Mouse (Mus musculus) heart, embryonic 14.5 days (tissue): ENCODE measurements at regions not wholly inside any gene's neighbourhood (a gene's known extent, or its start where the extent isn't known, plus 50 kb on each side); places are given as distances from the start of the nearest gene placed in this dataset.

Source experiments
- ATAC-seq: fragments of 200-750 bp; cut with Nextera tagmentation; 2 replicates; pipeline ENCODE4 v1.8.0; 2017; ENCODE audit warnings: low read depth, moderate TSS enrichment; ENCODE audit not compliant: insufficient number of reproducible peaks, insufficient read depth, low FRiP score
- H3K27ac ChIP-seq, 2 experiments: fragments of 200-500 bp in 1 of 2; fragments of 300-500 bp in 1 of 2; sonication (generic) in 1 of 2; replicated peaks in 1 of 2; 2 replicates each; pipeline ENCODE4 v1.5.1; 2012 to 2014; ENCODE audit warnings: low read depth in 2 of 2, low read length in 2 of 2, control low read depth in 1 of 2, mild to moderate bottlenecking in 1 of 2, mixed read lengths in 1 of 2; ENCODE audit not compliant: control insufficient read depth in 1 of 2, insufficient read depth in 1 of 2
- H3K27me3 ChIP-seq: fragments of 300-500 bp; sonication (generic); 2 replicates; pipeline ENCODE4 v1.6.1; 2014; ENCODE audit warnings: mild to moderate bottlenecking, low read length, control low read depth; ENCODE audit not compliant: control insufficient read depth, insufficient read depth
- H3K36me3 ChIP-seq: fragments of 300-500 bp; sonication (generic); 2 replicates; pipeline ENCODE4 v1.6.1; 2014; ENCODE audit warnings: mild to moderate bottlenecking, control low read depth, low read length, mixed read lengths; ENCODE audit not compliant: control insufficient read depth, insufficient read depth
- H3K4me1 ChIP-seq, 2 experiments: fragments of 200-500 bp in 1 of 2; fragments of 300-500 bp in 1 of 2; sonication (generic) in 1 of 2; 2 replicates each; pipeline ENCODE4 v1.6.1; 2012 to 2014; ENCODE audit warnings: low read length in 2 of 2, control low read depth in 1 of 2, mixed read lengths in 1 of 2; ENCODE audit not compliant: control insufficient read depth in 2 of 2, insufficient read depth in 2 of 2
- H3K4me2 ChIP-seq: fragments of 300-500 bp; sonication (generic); 2 replicates; pipeline ENCODE4 v1.6.1; 2014; ENCODE audit warnings: mild to moderate bottlenecking, low read length
- H3K4me3 ChIP-seq, 2 experiments: fragments of 200-500 bp in 1 of 2; fragments of 300-500 bp in 1 of 2; sonication (generic) in 1 of 2; 2 replicates each; pipeline ENCODE4 v1.5.1; 2012 to 2014; ENCODE audit warnings: low read length in 2 of 2, mild to moderate bottlenecking in 2 of 2, control low read depth in 1 of 2, low read depth in 1 of 2, moderate library complexity in 1 of 2; ENCODE audit not compliant: control insufficient read depth in 1 of 2, insufficient read depth in 1 of 2
- H3K9ac ChIP-seq: fragments of 300-500 bp; sonication (generic); 2 replicates; pipeline ENCODE4 v1.6.1; 2014; ENCODE audit warnings: mild to moderate bottlenecking, low read length
- H3K9me3 ChIP-seq: fragments of 300-500 bp; sonication (generic); 2 replicates; pipeline ENCODE4 v1.6.1; 2016; ENCODE audit warnings: low read length, control low read depth; ENCODE audit not compliant: control insufficient read depth
- WGBS: fragments of 180-500 bp; shearing (Covaris S2); extraction: QIAGEN DNeasy Blood & Tissue Kit; methylation state at CpG from one replicate; pipeline ENCODE4 v1.1.7; 2014; 5-methylcytosine and 5-hydroxymethylcytosine counted together

- peaks cover 6% of the 10 kb centered on the region; the same call in 1 of the 2 replicates for H3K27me3 ChIP-seq
- no peak for ATAC-seq
- WGBS = 95% methylated on average over 7 of the region's 7 CpGs
- no peaks in the 10 kb centered on the region for H3K9me3 ChIP-seq
- no peak overlapping the region for H3K27ac ChIP-seq
- H3K9ac ChIP-seq = no peak overlapping the region
- no peak overlapping the region for H3K4me3 ChIP-seq
- H3K4me2 ChIP-seq = no peak overlapping the region
- H3K36me3 ChIP-seq = no peaks in the 10 kb centered on the region
- H3K4me1 ChIP-seq = no peaks in the 10 kb centered on the region; a peak in 1 of 4 replicates
Observed at GRCm38 (mm10) chr4:131427871-131428270, 410.2 kb downstream of the Ptpru start.

GRCm38 (mm10) chr4:131429356-131429755 is 408.7 kb downstream of the Ptpru start:
- Histone ChIP-seq H3K27ac (no peak overlapping the region), H3K9ac (no peak overlapping the region), H3K4me3 (no peak overlapping the region), H3K4me2 (no peak overlapping the region), H3K9me3 (no peaks in the 10 kb centered on the region), H3K27me3 (peaks cover 5% of the 10 kb centered on the region; the same call in 1 of the 2 replicates), H3K36me3 (no peaks in the 10 kb centered on the region), H3K4me1 (no peaks in the 10 kb centered on the region; a peak in 1 of 4 replicates)
- 73% methylated on average over 11 of the region's 11 CpGs for WGBS
- no peak for ATAC-seq

DNA sequence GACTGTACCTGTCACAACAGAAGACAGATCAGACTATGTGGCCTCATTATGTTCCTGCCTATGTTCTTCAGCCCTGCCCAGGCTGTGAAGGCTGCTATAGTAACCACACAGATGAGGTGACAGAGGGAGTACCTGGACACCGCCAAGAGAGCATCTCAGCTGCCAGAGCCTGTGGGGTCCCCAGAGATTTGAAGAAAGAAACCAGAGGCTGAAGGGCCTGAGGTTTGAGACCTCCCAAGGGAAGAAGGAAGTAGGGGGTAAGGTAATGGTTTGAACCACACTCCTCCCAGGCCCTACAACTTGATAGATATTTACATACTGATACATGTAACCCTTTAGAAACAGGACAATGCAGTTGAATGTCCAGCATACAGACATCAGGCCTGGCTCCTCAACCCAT is 407.7 kb downstream of the Ptpru start:
- Histone ChIP-seq H3K36me3 (no peaks in the 10 kb centered on the region), H3K4me3 (no peak overlapping the region), H3K9ac (no peak overlapping the region), H3K9me3 (no peaks in the 10 kb centered on the region), H3K4me1 (no peaks in the 10 kb centered on the region; a peak in 1 of 4 replicates), H3K27me3 (peaks cover 3% of the 10 kb centered on the region; the same call in 1 of the 2 replicates), H3K4me2 (no peak overlapping the region), H3K27ac (no peak overlapping the region)
- 73% methylated on average over 1 of the region's 1 CpGs for WGBS
- ATAC-seq = no peak

DNA sequence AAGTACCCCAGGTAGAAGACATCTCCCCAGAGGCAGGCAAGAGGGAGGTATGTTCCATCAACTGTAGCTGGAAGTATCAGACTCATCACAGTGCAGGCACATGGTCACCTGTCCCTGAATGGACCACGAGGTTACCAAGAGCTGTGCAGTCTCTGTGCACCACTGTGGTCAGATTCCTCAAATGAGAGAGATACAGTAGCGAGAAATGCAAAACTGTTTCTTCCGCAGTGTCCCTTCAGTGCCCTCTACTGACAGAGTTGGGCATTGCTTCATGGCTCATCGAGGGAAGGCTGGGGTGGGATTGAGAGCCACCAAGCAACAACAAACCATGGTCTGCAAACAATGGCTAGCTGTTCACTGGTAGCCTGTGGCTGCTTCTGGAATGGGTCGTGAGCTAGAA is 406.9 kb downstream of the Ptpru start:
- no peak overlapping the region for H3K4me3 ChIP-seq
- no peak overlapping the region for H3K4me2 ChIP-seq
- H3K27me3 ChIP-seq = peaks cover 3% of the 10 kb centered on the region; the same call in 1 of the 2 replicates
- H3K36me3 ChIP-seq = no peaks in the 10 kb centered on the region
- H3K9ac ChIP-seq = no peak overlapping the region
- H3K4me1 ChIP-seq = no peaks in the 10 kb centered on the region
- no peak for ATAC-seq
- WGBS = 5% methylated on average over 5 of the region's 5 CpGs
- no peaks in the 10 kb centered on the region for H3K9me3 ChIP-seq
- no peak overlapping the region for H3K27ac ChIP-seq

GRCm38 (mm10) chr4:131432591-131433177 is 405.4 kb downstream of the Ptpru start:
- H3K27me3 ChIP-seq = peaks cover 3% of the 10 kb centered on the region; the same call in 1 of the 2 replicates
- no peak overlapping the region for H3K27ac ChIP-seq
- no peaks in the 10 kb centered on the region for H3K4me1 ChIP-seq
- no peak overlapping the region for H3K9ac ChIP-seq
- no peak overlapping the region for H3K4me2 ChIP-seq
- H3K4me3 ChIP-seq = no peak overlapping the region
- no peaks in the 10 kb centered on the region for H3K9me3 ChIP-seq
- 61% methylated on average over 13 of the region's 13 CpGs for WGBS
- ATAC-seq = no peak
- no peaks in the 10 kb centered on the region for H3K36me3 ChIP-seq

DNA sequence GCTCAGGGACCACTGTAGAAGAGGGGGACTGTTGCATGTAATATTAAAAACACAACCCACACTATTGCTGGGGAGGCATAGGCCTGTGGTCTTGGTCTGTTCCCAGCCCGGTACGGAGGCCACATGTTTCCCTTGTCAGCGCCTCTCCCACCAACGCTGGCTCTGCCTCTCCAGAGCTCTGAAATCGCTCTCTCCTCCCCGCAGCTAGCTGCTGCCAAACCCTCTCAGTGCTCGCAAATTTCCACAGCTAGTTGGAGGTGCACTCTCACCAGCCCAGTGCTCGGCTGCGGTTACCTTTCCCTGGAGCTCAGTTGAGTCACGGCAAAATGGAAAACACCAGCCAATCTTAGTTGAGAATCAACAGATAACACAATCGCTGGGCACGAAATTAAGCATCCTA is 402.9 kb downstream of the Ptpru start:
- Histone ChIP-seq H3K27me3 (no peaks in the 10 kb centered on the region), H3K4me1 (no peaks in the 10 kb centered on the region), H3K4me3 (no peak overlapping the region), H3K9me3 (no peaks in the 10 kb centered on the region), H3K4me2 (no peak overlapping the region), H3K27ac (no peak overlapping the region), H3K36me3 (no peaks in the 10 kb centered on the region), H3K9ac (no peak overlapping the region)
- no peak for ATAC-seq
- WGBS = 67% methylated on average over 12 of the region's 12 CpGs

DNA sequence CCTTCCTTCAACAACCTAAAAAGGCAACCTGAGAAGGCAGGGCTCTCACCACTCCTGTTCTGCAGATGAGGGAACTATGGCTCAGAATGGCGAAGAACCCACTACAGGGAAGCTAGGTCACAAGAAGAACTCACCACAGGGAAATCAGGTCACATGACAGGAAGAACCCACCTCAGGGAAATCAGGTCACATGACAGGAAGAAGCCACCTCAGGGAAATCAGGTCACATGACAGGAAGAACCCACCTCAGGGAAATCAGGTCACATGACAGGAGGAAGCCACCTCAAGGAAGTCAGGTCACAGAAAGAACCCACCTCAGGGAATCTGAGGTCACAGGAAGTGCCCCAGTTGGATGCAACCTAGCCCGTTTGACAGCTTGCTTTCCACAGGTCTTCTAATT is 399.7 kb downstream of the Ptpru start:
- 82% methylated on average over 2 of the region's 2 CpGs for WGBS
- Histone ChIP-seq H3K4me3 (no peak overlapping the region), H3K36me3 (no peaks in the 10 kb centered on the region), H3K27me3 (no peaks in the 10 kb centered on the region), H3K4me2 (no peak overlapping the region), H3K9ac (no peak overlapping the region), H3K4me1 (no peaks in the 10 kb centered on the region), H3K27ac (no peak overlapping the region), H3K9me3 (no peaks in the 10 kb centered on the region)
- no peak for ATAC-seq

GRCm38 (mm10) chr4:131438883-131439282 is 399.2 kb downstream of the Ptpru start:
- no peaks in the 10 kb centered on the region for H3K36me3 ChIP-seq
- H3K4me3 ChIP-seq = no peak overlapping the region
- H3K9ac ChIP-seq = no peak overlapping the region
- WGBS = 18% methylated on average over 2 of the region's 2 CpGs
- no peaks in the 10 kb centered on the region for H3K9me3 ChIP-seq
- no peak overlapping the region for H3K4me2 ChIP-seq
- no peaks in the 10 kb centered on the region for H3K27me3 ChIP-seq
- H3K4me1 ChIP-seq = no peaks in the 10 kb centered on the region
- no peak overlapping the region for H3K27ac ChIP-seq
- no peak for ATAC-seq
